Mouse (Mus musculus) midbrain, embryonic 14.5 days (tissue): ENCODE results near the gene Lclat1. TPM values are rescaled to one million over a fixed set of nuclear protein-coding genes. Genes with fewer than 3 reads are reported as not detected.
A peak's percentile ranks its signal among the peaks of the same experiment; 100 is the strongest.
"Not testable (repeated sequence)": the region's sequence is repeated elsewhere in the genome, so short reads cannot be mapped to it uniquely, and the experiment has no call there.

Experiments used
- ATAC-seq: fragments of 200-750 bp; cut with Nextera tagmentation; 2 replicates; pipeline ENCODE4 v1.8.0; 2017; ENCODE audit warnings: moderate number of reproducible peaks, moderate library complexity; ENCODE audit not compliant: low FRiP score, low TSS enrichment
- DNase-seq: peaks from one replicate; pipeline ENCODE4 v3.0.0-alpha.2; 2015
- H3K27ac ChIP-seq: fragments of 300-500 bp; sonication (generic); replicated peaks from 2 replicates; pipeline ENCODE4 v1.5.1; 2014; ENCODE audit warnings: mild to moderate bottlenecking, low read depth, low read length, moderate library complexity
- H3K27me3 ChIP-seq: fragments of 300-500 bp; sonication (generic); 2 replicates; pipeline ENCODE4 v1.6.1; 2014; ENCODE audit warnings: low read length, control low read depth, mixed read lengths; ENCODE audit not compliant: control insufficient read depth, insufficient read depth
- H3K36me3 ChIP-seq: fragments of 300-500 bp; sonication (generic); 2 replicates; pipeline ENCODE4 v1.6.1; 2014; ENCODE audit warnings: low read length, control low read depth; ENCODE audit not compliant: control insufficient read depth, insufficient read depth
- H3K4me1 ChIP-seq: fragments of 300-500 bp; sonication (generic); 2 replicates; pipeline ENCODE4 v1.6.1; 2014; ENCODE audit warnings: mild to moderate bottlenecking, antibody characterized with exemption, low read length, control low read depth; ENCODE audit not compliant: control insufficient read depth, insufficient read depth
- H3K4me2 ChIP-seq: fragments of 300-500 bp; sonication (generic); 2 replicates; pipeline ENCODE4 v1.6.1; 2014; ENCODE audit warnings: mild to moderate bottlenecking, low read length, moderate library complexity
- H3K4me3 ChIP-seq: fragments of 300-500 bp; sonication (generic); replicated peaks from 2 replicates; pipeline ENCODE4 v1.5.1; 2014; ENCODE audit warnings: low read depth, low read length
- H3K9ac ChIP-seq: fragments of 300-500 bp; sonication (generic); replicated peaks from 2 replicates; pipeline ENCODE4 v1.6.1; 2014; ENCODE audit warnings: mild to moderate bottlenecking, low read length, moderate library complexity
- H3K9me3 ChIP-seq: fragments of 300-500 bp; sonication (generic); 2 replicates; pipeline ENCODE4 v1.6.1; 2016; ENCODE audit warnings: low read length, control low read depth, mixed read lengths; ENCODE audit not compliant: control insufficient read depth
- WGBS: fragments of 180-500 bp; shearing (Covaris S2); extraction: QIAGEN DNeasy Blood & Tissue Kit; methylation state at CpG from one replicate; pipeline ENCODE4 v1.1.7; 2014; 5-methylcytosine and 5-hydroxymethylcytosine counted together
- polyA plus RNA-seq: library from polyadenylated mRNA; unstranded; fragments of >200 nt; fragmentation: Nextera tagmentation; extraction: Ambion mirVana; gene quantifications from 2 replicates; pipeline ENCODE4 v1.2.1, GENCODE M21; 2014

The Lclat1 gene
- polyA plus RNA-seq, 1 experiment from 2014 or later = 16.9 TPM

DNA sequence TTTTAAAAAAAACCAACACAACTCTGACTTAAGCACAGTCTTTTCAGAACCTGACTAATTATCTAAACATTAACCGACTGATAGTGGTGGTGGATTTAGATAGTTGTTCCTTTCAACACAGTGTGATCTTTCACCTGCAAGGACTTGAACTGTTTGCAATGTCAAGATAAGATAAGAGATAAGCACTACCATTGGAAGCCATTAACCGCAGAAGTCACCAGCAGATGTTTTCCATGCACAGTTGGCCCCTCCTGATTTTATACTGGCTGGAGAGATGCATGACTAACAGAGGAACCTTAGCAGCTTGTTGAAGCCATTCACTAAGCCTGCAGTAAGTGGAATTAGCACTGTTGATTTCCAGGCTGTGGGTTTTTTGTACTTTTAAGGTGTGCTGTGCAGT, 34.7 kb downstream of the Lclat1 start:
- H3K4me3 ChIP-seq = no peak overlapping the region
- H3K9me3 ChIP-seq = no peaks in the 10 kb centered on the region
- H3K27me3 ChIP-seq = no peaks in the 10 kb centered on the region
- DNase-seq = no peak
- ATAC-seq = no peak
- H3K27ac ChIP-seq = no peak overlapping the region
- no peaks in the 10 kb centered on the region for H3K4me1 ChIP-seq
- 91% methylated on average over 2 of the region's 2 CpGs for WGBS
- H3K36me3 ChIP-seq = no peaks in the 10 kb centered on the region
- H3K4me2 ChIP-seq = no peak overlapping the region
- no peak overlapping the region for H3K9ac ChIP-seq

- WGBS = 97% methylated on average over 2 of the region's 2 CpGs
- H3K4me2 ChIP-seq = no peak overlapping the region
- no peaks in the 10 kb centered on the region for H3K4me1 ChIP-seq
- DNase-seq (no peak), ATAC-seq (no peak)
- no peak overlapping the region for H3K27ac ChIP-seq
- H3K4me3 ChIP-seq = no peak overlapping the region
- H3K9ac ChIP-seq = no peak overlapping the region
- no peaks in the 10 kb centered on the region for H3K36me3 ChIP-seq
- no peaks in the 10 kb centered on the region for H3K27me3 ChIP-seq
- H3K9me3 ChIP-seq = no peaks in the 10 kb centered on the region
Measured at GRCm38 (mm10) chr17:73145426-73145825, 37.6 kb downstream of the Lclat1 start.

- H3K4me3 ChIP-seq = no peak overlapping the region
- DNase-seq (no peak), ATAC-seq (no peak)
- H3K4me1 ChIP-seq = no peaks in the 10 kb centered on the region
- H3K9me3 ChIP-seq = no peaks in the 10 kb centered on the region
- no peaks in the 10 kb centered on the region for H3K36me3 ChIP-seq
- H3K27me3 ChIP-seq = no peaks in the 10 kb centered on the region
- H3K4me2 ChIP-seq = no peak overlapping the region
- 81% methylated on average over 2 of the region's 2 CpGs for WGBS
- H3K27ac ChIP-seq = no peak overlapping the region
- H3K9ac ChIP-seq = no peak overlapping the region
Measured at GRCm38 (mm10) chr17:73148607-73149006, 40.8 kb downstream of the Lclat1 start.

- not testable (repeated sequence) for H3K4me3 ChIP-seq, H3K4me1 ChIP-seq, H3K4me2 ChIP-seq, H3K27me3 ChIP-seq, H3K9me3 ChIP-seq, ATAC-seq, DNase-seq, H3K27ac ChIP-seq, H3K9ac ChIP-seq, H3K36me3 ChIP-seq
- WGBS = 90% methylated on average over 3 of the region's 3 CpGs
Measured at GRCm38 (mm10) chr17:73152790-73153525, 45.2 kb downstream of the Lclat1 start.

DNA sequence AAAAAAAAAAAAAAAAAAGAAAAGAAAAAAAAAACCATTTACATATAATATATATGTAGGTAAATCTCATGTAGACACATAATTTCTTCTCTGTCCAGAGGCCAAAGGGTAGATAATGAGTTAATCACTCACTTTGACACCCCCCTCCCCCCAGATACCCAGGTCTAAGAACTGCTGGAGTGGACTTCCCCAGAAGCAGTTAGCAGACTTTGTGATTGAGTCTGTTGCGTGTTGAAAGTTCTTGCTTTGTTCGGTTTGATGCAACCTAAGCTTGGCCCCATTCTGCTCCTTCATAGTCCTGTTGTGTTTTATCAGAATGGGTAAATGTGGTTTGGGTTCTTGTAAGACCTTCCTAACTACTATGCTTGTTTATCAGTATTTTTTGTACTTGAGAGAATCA, 45.9 kb downstream of the Lclat1 start:
- Histone ChIP-seq H3K4me3 (no peak overlapping the region), H3K27me3 (no peaks in the 10 kb centered on the region), H3K27ac (no peak overlapping the region), H3K9ac (no peak overlapping the region), H3K4me2 (no peak overlapping the region), H3K4me1 (no peaks in the 10 kb centered on the region), H3K36me3 (no peaks in the 10 kb centered on the region), H3K9me3 (no peaks in the 10 kb centered on the region)
- 90% methylated on average over 2 of the region's 2 CpGs for WGBS
- no peak for ATAC-seq
- DNase-seq = no peak

DNA sequence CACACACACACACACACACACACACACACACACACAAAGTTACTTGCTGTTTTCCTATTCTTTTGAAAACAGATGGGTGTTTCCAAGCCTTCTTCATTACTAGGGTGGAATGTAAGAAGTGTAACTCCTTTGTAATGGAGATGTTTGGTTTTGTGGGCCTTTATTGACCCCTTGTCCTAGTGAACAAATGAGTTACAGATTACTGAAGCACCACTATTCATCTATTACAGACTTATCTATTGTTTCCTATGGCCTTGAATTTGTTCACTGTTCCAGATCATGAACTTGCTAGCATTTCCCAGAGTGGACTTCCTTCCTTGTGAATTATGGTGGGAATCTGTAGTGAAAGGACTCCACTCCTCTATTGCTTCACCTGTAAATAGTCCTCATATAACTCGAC, 48.8 kb downstream of the Lclat1 start:
- no peaks in the 10 kb centered on the region for H3K36me3 ChIP-seq
- H3K9ac ChIP-seq = no peak overlapping the region
- no peak overlapping the region for H3K4me2 ChIP-seq
- 63% methylated on average over 1 of the region's 1 CpGs for WGBS
- no peaks in the 10 kb centered on the region for H3K27me3 ChIP-seq
- H3K9me3 ChIP-seq = no peaks in the 10 kb centered on the region
- H3K4me3 ChIP-seq = no peak overlapping the region
- no peak overlapping the region for H3K27ac ChIP-seq
- H3K4me1 ChIP-seq = no peaks in the 10 kb centered on the region
- DNase-seq = no peak
- ATAC-seq = no peak

DNA sequence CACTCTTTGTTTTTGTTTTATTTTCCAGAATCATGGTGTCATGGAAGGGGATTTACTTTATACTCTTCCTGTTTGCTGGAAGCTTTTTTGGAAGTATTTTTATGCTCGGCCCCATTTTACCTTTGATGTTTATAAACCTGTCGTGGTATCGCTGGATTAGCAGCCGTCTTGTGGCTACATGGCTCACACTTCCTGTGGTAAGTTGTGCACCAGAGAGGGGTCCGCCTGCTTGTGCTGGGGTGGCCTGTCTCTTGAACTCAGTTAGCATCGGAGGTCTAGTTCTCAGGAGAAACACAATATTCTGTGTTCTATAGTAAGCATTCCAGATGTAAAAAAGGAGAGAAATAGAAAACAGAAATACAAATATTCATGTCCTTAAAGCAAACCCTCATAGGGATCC, 54.0 kb downstream of the Lclat1 start:
- Histone ChIP-seq H3K4me1 (no peaks in the 10 kb centered on the region), H3K36me3 (no peaks in the 10 kb centered on the region), H3K27me3 (no peaks in the 10 kb centered on the region), H3K9ac (no peak overlapping the region), H3K9me3 (no peaks in the 10 kb centered on the region), H3K4me2 (no peak overlapping the region), H3K4me3 (no peak overlapping the region), H3K27ac (no peak overlapping the region)
- 92% methylated on average over 6 of the region's 6 CpGs for WGBS
- ATAC-seq = no peak
- no peak for DNase-seq

DNA sequence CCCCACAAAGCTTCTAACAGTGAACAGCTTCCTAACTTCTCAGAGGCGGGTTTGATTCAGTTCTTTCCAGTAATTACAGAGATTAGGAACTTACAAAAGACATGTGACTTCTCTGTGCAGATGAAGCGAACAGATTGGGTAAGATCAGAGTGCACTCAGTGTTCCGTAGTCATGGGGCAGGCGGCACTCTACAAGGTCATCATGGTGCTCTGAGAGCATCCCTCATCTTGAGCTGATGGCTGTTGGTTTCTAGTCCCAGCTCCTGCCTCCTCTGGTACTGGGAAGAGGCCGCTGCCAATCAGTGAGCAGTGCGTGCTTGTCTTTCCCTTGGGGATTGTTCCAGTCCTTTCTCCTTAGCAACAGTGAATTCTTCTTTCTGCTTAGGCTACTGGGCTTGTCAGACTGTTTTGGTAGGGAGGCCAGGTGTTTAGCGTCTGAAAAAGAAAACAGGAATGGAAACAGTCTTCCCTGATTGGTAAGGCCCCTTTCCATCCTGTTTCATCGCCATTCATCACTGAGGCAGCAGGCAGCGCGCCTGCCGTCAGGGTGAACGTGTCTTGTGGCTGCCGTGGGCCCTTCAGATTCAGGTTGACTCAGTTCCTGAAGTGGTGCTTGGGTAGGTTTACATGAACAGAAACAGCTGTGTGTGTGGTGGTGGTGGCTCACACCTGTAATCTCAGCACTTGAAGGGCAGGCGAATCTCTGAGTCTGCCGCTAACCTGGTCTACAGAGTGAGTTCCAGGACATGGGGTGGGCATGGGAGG, 54.8 kb downstream of the Lclat1 start:
- 87% methylated on average over 15 of the region's 15 CpGs for WGBS
- no peak overlapping the region for H3K27ac ChIP-seq
- no peaks in the 10 kb centered on the region for H3K9me3 ChIP-seq
- no peak overlapping the region for H3K4me3 ChIP-seq
- H3K9ac ChIP-seq = no peak overlapping the region
- no peak overlapping the region for H3K4me2 ChIP-seq
- no peaks in the 10 kb centered on the region for H3K27me3 ChIP-seq
- ATAC-seq (no peak), DNase-seq (peak; percentile 5)
- H3K4me1 ChIP-seq = no peaks in the 10 kb centered on the region
- no peaks in the 10 kb centered on the region for H3K36me3 ChIP-seq

DNA sequence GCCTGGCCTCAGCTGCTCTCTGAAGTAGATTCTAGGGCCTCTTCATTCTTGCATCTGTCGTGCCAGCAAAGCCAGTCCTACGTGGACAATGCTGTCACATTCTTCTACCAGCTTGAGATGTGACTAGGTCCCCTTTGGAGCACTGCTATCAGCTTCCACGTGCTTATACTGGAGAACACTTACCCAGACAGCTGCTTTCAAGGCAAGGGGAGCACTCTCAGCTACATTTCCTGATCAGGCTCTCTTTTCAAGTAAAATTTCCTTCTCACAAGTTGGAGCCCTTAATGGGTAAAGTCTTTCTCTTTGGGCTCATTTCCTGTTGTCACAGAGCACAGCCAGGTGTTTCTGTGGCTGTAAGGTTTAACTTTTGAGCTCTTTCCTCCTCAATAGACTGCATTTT, 55.8 kb downstream of the Lclat1 start:
- ATAC-seq (no peak), DNase-seq (no peak)
- Histone ChIP-seq H3K4me1 (no peaks in the 10 kb centered on the region), H3K27ac (no peak overlapping the region), H3K4me3 (no peak overlapping the region), H3K36me3 (no peaks in the 10 kb centered on the region), H3K9ac (no peak overlapping the region), H3K9me3 (no peaks in the 10 kb centered on the region), H3K4me2 (no peak overlapping the region), H3K27me3 (no peaks in the 10 kb centered on the region)
- WGBS = 75% methylated on average over 3 of the region's 3 CpGs
